Mouse (Mus musculus) intestine, embryonic 14.5 days (tissue): ENCODE data around the gene Zbtb24. TPM values are rescaled to one million over a fixed set of nuclear protein-coding genes. Genes with fewer than 3 reads are reported as not detected.

Experiments
- ATAC-seq: fragments of 200-750 bp; cut with Nextera tagmentation; replicated peaks from 2 replicates; pipeline ENCODE4 v1.8.0; 2017; ENCODE audit warnings: low read depth, moderate number of reproducible peaks, moderate TSS enrichment, moderate library complexity; ENCODE audit not compliant: low FRiP score, low TSS enrichment
- DNase-seq: peaks from one replicate; pipeline ENCODE4 v3.0.0-alpha.2; 2018; ENCODE audit warnings: low spot score
- H3K27ac ChIP-seq: fragments of 300-500 bp; sonication (generic); 2 replicates; pipeline ENCODE4 v1.5.1; 2014; ENCODE audit warnings: low read depth, mild to moderate bottlenecking, control low read depth
- H3K27me3 ChIP-seq: fragments of 300-500 bp; sonication (generic); replicated peaks from 2 replicates; pipeline ENCODE4 v1.6.1; 2014; ENCODE audit warnings: low read length, control low read depth; ENCODE audit not compliant: control insufficient read depth, insufficient read depth
- H3K36me3 ChIP-seq: fragments of 300-500 bp; sonication (generic); 2 replicates; pipeline ENCODE4 v1.6.1; 2014; ENCODE audit warnings: low read length, control low read depth; ENCODE audit not compliant: control insufficient read depth, insufficient read depth
- H3K4me1 ChIP-seq: fragments of 300-500 bp; sonication (generic); replicated peaks from 2 replicates; pipeline ENCODE4 v1.6.1; 2014; ENCODE audit warnings: low read length, control low read depth, mixed read lengths; ENCODE audit not compliant: control insufficient read depth, insufficient read depth
- H3K4me2 ChIP-seq: fragments of 300-500 bp; sonication (generic); 2 replicates; pipeline ENCODE4 v1.6.1; 2014; ENCODE audit warnings: low read length
- H3K4me3 ChIP-seq: fragments of 300-500 bp; sonication (generic); 2 replicates; pipeline ENCODE4 v1.5.1; 2014; ENCODE audit warnings: low read depth, low read length, control low read depth, mixed read lengths
- H3K9ac ChIP-seq: fragments of 300-500 bp; sonication (generic); 2 replicates; pipeline ENCODE4 v1.6.1; 2014; ENCODE audit warnings: mild to moderate bottlenecking, low read length
- H3K9me3 ChIP-seq: fragments of 300-500 bp; sonication (generic); 2 replicates; pipeline ENCODE4 v1.6.1; 2016; ENCODE audit warnings: low read length, control low read depth; ENCODE audit not compliant: control insufficient read depth
- WGBS: fragments of 180-500 bp; shearing (Covaris S2); extraction: QIAGEN DNeasy Blood & Tissue Kit; methylation state at CpG from one replicate; pipeline ENCODE4 v1.1.7; 2014; 5-methylcytosine and 5-hydroxymethylcytosine counted together
- polyA plus RNA-seq: library from polyadenylated mRNA; unstranded; fragments of >200 nt; fragmentation: Nextera tagmentation; extraction: Ambion mirVana; gene quantifications from 2 replicates; pipeline ENCODE4 v1.2.1, GENCODE M21; 2014

Zbtb24 gene
- polyA plus RNA-seq, 1 experiment from 2014 or later = 15.0 TPM

GRCm38 (mm10) chr10:41480938-41481880 lies 31.0 kb downstream of the Zbtb24 start:
- Histone ChIP-seq H3K27ac (no peak overlapping the region), H3K27me3 (no peaks in the 10 kb centered on the region), H3K9me3 (no peaks in the 10 kb centered on the region), H3K9ac (no peak overlapping the region), H3K4me1 (peaks cover 6% of the 10 kb centered on the region), H3K36me3 (peaks cover 56% of the 10 kb centered on the region), H3K4me3 (no peak overlapping the region), H3K4me2 (no peak overlapping the region)
- no peak for ATAC-seq
- DNase-seq = no peak
- WGBS = 68% methylated on average over 33 of the region's 33 CpGs

DNA sequence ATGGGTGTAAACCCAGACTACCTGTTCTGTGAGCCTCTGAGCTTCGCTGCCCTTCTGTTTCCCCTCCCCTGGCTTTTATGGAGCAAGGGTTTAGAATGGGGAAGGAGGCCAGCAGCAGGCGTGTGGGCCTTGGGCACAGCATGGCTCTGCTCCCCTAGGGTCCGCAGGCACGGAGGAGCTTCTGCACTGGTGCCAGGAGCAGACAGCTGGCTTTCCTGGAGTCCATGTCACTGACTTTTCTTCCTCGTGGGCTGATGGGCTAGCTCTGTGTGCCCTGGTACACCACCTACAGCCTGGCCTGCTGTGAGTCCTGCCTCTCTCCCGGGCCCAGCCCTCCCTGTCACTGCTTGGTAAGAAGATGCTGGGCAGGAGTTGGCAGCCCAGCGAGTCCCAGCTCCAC lies 32.3 kb downstream of the Zbtb24 start:
- Histone ChIP-seq H3K9ac (no peak overlapping the region), H3K4me2 (no peak overlapping the region), H3K36me3 (peaks cover 68% of the 10 kb centered on the region), H3K9me3 (no peaks in the 10 kb centered on the region), H3K4me1 (peaks cover under 1% of the 10 kb centered on the region; the same call in 1 of the 2 replicates), H3K27me3 (no peaks in the 10 kb centered on the region), H3K27ac (no peak overlapping the region), H3K4me3 (no peak overlapping the region)
- ATAC-seq = no peak
- DNase-seq = no peak
- 84% methylated on average over 7 of the region's 7 CpGs for WGBS

DNA sequence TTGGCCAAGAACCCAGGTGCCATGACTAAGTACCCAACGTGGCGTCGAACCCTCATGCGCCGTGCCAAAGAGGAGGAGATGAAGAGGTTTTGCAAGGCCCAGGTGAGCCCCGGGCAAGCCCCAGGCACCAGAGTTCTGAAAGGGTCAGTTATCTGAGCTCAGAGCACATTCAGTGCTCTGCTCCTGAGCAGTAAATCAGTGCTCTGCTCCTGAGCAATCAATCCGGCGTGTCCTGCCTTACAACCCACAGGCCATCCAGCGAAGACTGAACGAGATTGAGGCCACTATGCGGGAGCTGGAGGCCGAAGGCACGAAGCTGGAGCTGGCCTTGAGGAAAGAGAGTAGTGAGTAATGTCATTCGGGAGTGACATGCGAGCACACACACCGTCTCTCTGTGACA lies 35.6 kb downstream of the Zbtb24 start:
- Histone ChIP-seq H3K9me3 (no peaks in the 10 kb centered on the region), H3K27me3 (no peaks in the 10 kb centered on the region), H3K4me2 (no peak overlapping the region), H3K9ac (no peak overlapping the region), H3K36me3 (peaks cover 61% of the 10 kb centered on the region), H3K4me3 (no peak overlapping the region), H3K4me1 (peaks cover 11% of the 10 kb centered on the region; the same call in 1 of the 2 replicates), H3K27ac (no peak overlapping the region)
- WGBS = 92% methylated on average over 16 of the region's 16 CpGs
- no peak for ATAC-seq
- no peak for DNase-seq

DNA sequence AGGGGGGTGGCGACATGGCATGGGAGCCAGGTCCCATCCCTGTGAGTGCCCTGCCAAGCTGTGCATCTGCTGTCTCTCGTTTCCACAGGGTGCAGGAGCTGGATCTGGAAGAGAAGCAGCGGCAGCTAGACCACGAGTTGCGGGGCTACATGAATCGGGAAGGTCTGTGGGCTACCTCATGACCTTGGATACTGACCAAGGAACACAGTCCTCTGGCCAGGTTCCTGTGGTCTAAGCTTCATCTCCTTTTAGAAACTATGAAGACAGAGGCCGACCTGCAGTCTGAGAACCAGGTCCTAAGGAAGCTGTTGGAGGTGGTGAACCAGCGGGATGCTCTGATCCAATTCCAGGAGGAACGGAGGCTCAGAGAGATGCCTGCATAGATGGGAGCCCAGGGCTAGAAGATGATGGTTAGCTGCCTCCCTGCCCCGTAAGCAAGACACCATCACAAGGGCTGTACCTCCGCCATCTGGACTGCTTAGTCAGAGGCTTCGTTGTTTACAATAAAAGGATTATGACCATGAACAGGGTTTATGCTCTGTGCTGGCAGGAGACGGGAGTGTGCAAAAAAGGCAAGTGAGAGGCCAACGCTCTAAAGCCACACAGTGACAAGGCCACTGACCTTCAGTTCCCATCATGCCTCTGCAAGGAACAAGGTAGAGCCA lies 36.5 kb downstream of the Zbtb24 start:
- peaks cover 59% of the 10 kb centered on the region for H3K36me3 ChIP-seq
- no peak for ATAC-seq
- peaks cover 11% of the 10 kb centered on the region; the same call in 1 of the 2 replicates for H3K4me1 ChIP-seq

GRCm38 (mm10) chr10:41488877-41489276 lies 38.7 kb downstream of the Zbtb24 start:
- no peak overlapping the region for H3K27ac ChIP-seq
- WGBS = 28% methylated on average over 7 of the region's 7 CpGs
- no peak for ATAC-seq

More for the DNA sequence above, 36.5 kb downstream of the Zbtb24 start:
- Histone ChIP-seq H3K27ac (no peak overlapping the region), H3K4me3 (no peak overlapping the region), H3K27me3 (no peaks in the 10 kb centered on the region), H3K4me2 (no peak overlapping the region), H3K9me3 (no peaks in the 10 kb centered on the region), H3K9ac (no peak overlapping the region)
- WGBS = 75% methylated on average over 14 of the region's 14 CpGs
- no peak for DNase-seq

GRCm38 (mm10) chr10:41489294-41489693 lies 39.1 kb downstream of the Zbtb24 start:
- 23% methylated on average over 8 of the region's 8 CpGs for WGBS
- ATAC-seq (no peak), DNase-seq (no peak)
- peak overlapping the region; percentile 100 for H3K4me2 ChIP-seq
- H3K36me3 ChIP-seq = peaks cover 35% of the 10 kb centered on the region
- H3K9ac ChIP-seq = peak overlapping the region; percentile 75
- H3K27ac ChIP-seq = no peak overlapping the region
- no peaks in the 10 kb centered on the region for H3K27me3 ChIP-seq
- H3K4me1 ChIP-seq = peaks cover 11% of the 10 kb centered on the region; the same call in 1 of the 2 replicates
- peak overlapping the region; percentile 68 for H3K4me3 ChIP-seq
- H3K9me3 ChIP-seq = no peaks in the 10 kb centered on the region

More at GRCm38 (mm10) chr10:41488877-41489276, 38.7 kb downstream of the Zbtb24 start:
- Histone ChIP-seq H3K9ac (peak overlapping the region; percentile 75), H3K36me3 (peaks cover 39% of the 10 kb centered on the region), H3K9me3 (no peaks in the 10 kb centered on the region), H3K4me1 (peaks cover 11% of the 10 kb centered on the region; the same call in 1 of the 2 replicates), H3K27me3 (no peaks in the 10 kb centered on the region), H3K4me3 (peak overlapping the region; percentile 68), H3K4me2 (peak overlapping the region; percentile 100)
- DNase-seq = no peak

GRCm38 (mm10) chr10:41489708-41490517 lies 39.7 kb downstream of the Zbtb24 start, which contains the start of the genes Smpd2 and Ppil6:
TSS of gene Smpd2 (minus strand) at chr10:41490369.
TSS of gene Ppil6 (plus strand) at chr10:41490439.
- ATAC-seq (peak; percentile 93), DNase-seq (peak; percentile 98)
- under 1% methylated on average over 48 of the region's 50 CpGs for WGBS
- H3K4me3 ChIP-seq = peak within 1 kb of the TSS; percentile 68
- H3K9me3 ChIP-seq = no peaks in the 10 kb centered on the region
- peak within 1 kb of the TSS; percentile 75 for H3K9ac ChIP-seq
- peaks cover 11% of the 10 kb centered on the region; the same call in 1 of the 2 replicates for H3K4me1 ChIP-seq
- peak within 1 kb of the TSS; percentile 100 for H3K4me2 ChIP-seq
- H3K27ac ChIP-seq = peak within 1 kb of the TSS; percentile 70
- H3K36me3 ChIP-seq = peaks cover 31% of the 10 kb centered on the region
- no peaks in the 10 kb centered on the region for H3K27me3 ChIP-seq

DNA sequence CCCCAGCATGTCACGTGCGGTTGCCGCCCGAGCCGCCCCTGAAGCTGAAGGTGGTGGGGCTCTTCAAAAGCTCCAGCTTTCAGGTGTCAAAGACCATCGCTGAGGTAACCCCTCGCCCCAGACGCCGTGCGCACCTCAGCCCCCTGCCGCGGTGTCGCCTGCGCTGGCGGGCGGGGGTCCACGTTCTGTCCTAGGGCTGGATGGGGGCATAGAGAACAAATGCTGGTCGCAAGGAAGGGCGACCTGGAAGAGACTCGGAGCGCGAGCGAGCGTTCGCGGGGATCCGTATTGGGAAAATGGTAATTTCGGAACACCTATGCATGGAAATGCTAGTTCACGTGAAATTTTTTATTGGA lies 40.3 kb downstream of the Zbtb24 start:
- Histone ChIP-seq H3K27ac (no peak overlapping the region), H3K4me3 (peak overlapping the region; percentile 68), H3K4me1 (peaks cover 11% of the 10 kb centered on the region; the same call in 1 of the 2 replicates), H3K27me3 (no peaks in the 10 kb centered on the region), H3K9ac (peak overlapping the region; percentile 75), H3K4me2 (peak overlapping the region; percentile 100), H3K36me3 (peaks cover 25% of the 10 kb centered on the region), H3K9me3 (no peaks in the 10 kb centered on the region)
- ATAC-seq (peak; percentile 44; the same call in 1 of the 2 replicates), DNase-seq (no peak)
- whole genome bisulfite sequencing = under 1% methylated on average over 29 of the region's 29 CpGs
